3 mouse cellular contexts compared by ENCODE assay signal in genomic region chr13:70873851-70874250, GRCm38 (mm10). TPM values are rescaled to one million over a fixed set of nuclear protein-coding genes. Genes with fewer than 3 reads are reported as not detected.
"Had no signal": no experiment of that assay in that cellular context is flagged by ENCODE, and none has a peak within 500 bp of the region (broad histone marks: within the 10 kb centered on the region; RNA-seq: fewer than 3 reads in every experiment).

No protein-coding gene starts in this region.

RNA-seq across cellular contexts. Expression of gene Adamts16, which starts 32.2 kb away (rescaled TPM):
- total RNA-seq: megakaryocyte, adult 5-6 weeks; megakaryocyte-erythroid progenitor cell, adult 5-6 weeks had no signal
- polyA plus RNA-seq: small intestine, adult 2 months had no signal
